Mouse (Mus musculus): ENCODE measurements around the gene Znhit3. TPM values are rescaled to one million over a fixed set of nuclear protein-coding genes. Genes with fewer than 3 reads are reported as not detected.

Gene Znhit3
- polyA plus RNA-seq, 1 experiment from 2014 or later = 70.1 TPM

DNA sequence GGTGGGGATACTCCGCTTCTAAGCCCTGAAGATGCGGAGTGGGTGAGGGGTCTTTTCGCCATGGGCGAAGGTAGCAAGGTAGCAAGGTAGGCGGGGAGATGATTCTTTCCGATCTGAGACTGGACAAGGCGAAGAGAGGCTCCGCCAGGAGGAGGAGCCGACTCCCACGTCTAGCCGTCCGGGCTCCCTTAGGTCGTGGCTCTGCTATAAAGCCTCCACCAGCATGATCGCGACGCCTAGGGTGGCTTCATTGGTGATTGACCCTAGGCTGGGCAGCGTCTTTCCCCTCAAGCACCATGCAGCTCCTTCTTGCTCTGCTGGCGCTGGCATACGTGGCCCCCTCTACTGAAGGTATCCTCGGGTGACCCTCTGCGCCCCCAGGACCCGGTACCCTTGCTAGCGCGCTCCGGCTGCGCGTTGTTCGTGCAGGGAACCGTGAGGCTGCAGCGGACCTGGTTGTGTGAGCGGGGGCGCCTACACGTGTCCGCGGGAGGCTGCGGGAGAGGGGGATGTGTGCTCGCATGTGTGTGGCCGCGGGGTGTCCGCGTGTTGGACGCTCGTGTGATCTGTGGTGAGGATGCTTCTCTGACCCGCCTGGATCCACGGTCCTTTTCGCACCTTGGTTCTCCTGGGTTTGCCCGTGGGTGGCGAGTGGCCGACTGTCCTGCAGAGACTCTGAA lies 41.6 kb upstream of the Znhit3 start, which contains the start of gene Car4:
TSS of gene Car4 (plus strand) at position 196 of the 680 bp plus-strand sequence.
- no peaks in the 10 kb centered on the region for H3K9me3 ChIP-seq (ENCODE audit: control insufficient read depth, low read length)
- ATAC-seq (ENCODE audit: insufficient read depth, low FRiP score, low TSS enrichment) = no peak
- no peaks in the 10 kb centered on the region for H3K36me3 ChIP-seq (ENCODE audit: control insufficient read depth, insufficient read depth, low read length)
- H3K4me2 ChIP-seq (ENCODE audit: low read depth) = peak within 1 kb of the TSS; percentile 56
- no peak within 1 kb of the TSS for H3K27ac ChIP-seq (ENCODE audit: low read depth, low read length)
- H3K27me3 ChIP-seq (ENCODE audit: control insufficient read depth, insufficient read depth, low read length) = peaks cover 26% of the 10 kb centered on the region
- WGBS = 2% methylated on average over 49 of the region's 49 CpGs
- H3K4me1 ChIP-seq (ENCODE audit: control insufficient read depth, insufficient read depth, low read length) = peaks cover 7% of the 10 kb centered on the region; the same call in 1 of the 2 replicates
- no peak within 1 kb of the TSS for H3K9ac ChIP-seq (ENCODE audit: low read length)
- DNase-seq (ENCODE audit: low spot score) = peak; percentile 46
- peak within 1 kb of the TSS; percentile 27 for H3K4me3 ChIP-seq (ENCODE audit: low read depth, low read length)

- 8% methylated on average over 15 of the region's 15 CpGs for WGBS
- Histone ChIP-seq H3K4me3 (ENCODE audit: low read depth, low read length) (peak overlapping the region; percentile 27), H3K9me3 (ENCODE audit: control insufficient read depth, low read length) (no peaks in the 10 kb centered on the region), H3K27ac (ENCODE audit: low read depth, low read length) (no peak overlapping the region), H3K9ac (ENCODE audit: low read length) (no peak overlapping the region), H3K4me2 (ENCODE audit: low read depth) (peak overlapping the region; percentile 56), H3K4me1 (ENCODE audit: control insufficient read depth, insufficient read depth, low read length) (peaks cover 7% of the 10 kb centered on the region; the same call in 1 of the 2 replicates), H3K27me3 (ENCODE audit: control insufficient read depth, insufficient read depth, low read length) (peaks cover 26% of the 10 kb centered on the region), H3K36me3 (ENCODE audit: control insufficient read depth, insufficient read depth, low read length) (no peaks in the 10 kb centered on the region)
- DNase-seq (ENCODE audit: low spot score) (no peak), ATAC-seq (ENCODE audit: insufficient read depth, low FRiP score, low TSS enrichment) (no peak)
Observed at GRCm38 (mm10) chr11:84957171-84957570, 41.0 kb upstream of the Znhit3 start.

DNA sequence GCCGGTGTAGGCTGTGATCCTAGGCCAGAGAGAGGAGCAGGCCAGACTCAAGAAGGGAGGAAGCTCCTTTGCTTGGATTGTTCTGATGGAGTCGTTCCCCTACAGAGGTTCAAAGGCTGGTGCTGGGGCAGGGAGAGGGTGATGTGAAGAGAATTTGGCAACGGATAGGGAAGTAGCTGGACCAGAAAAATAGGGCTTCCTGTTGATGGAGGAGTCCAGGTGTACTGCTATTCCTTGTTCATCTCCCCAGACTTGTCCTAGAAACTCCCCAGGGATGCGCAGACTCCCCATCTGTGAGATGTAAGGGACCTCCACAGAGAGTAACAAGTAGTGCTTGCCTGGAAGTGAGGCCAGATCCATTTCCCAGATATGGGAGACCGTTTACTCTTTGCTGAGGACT lies 40.2 kb upstream of the Znhit3 start:
- Histone ChIP-seq H3K36me3 (ENCODE audit: control insufficient read depth, insufficient read depth, low read length) (no peaks in the 10 kb centered on the region), H3K27me3 (ENCODE audit: control insufficient read depth, insufficient read depth, low read length) (peaks cover 26% of the 10 kb centered on the region), H3K4me1 (ENCODE audit: control insufficient read depth, insufficient read depth, low read length) (peaks cover 7% of the 10 kb centered on the region; the same call in 1 of the 2 replicates), H3K4me3 (ENCODE audit: low read depth, low read length) (no peak overlapping the region), H3K9ac (ENCODE audit: low read length) (no peak overlapping the region), H3K9me3 (ENCODE audit: control insufficient read depth, low read length) (no peaks in the 10 kb centered on the region), H3K4me2 (ENCODE audit: low read depth) (no peak overlapping the region), H3K27ac (ENCODE audit: low read depth, low read length) (no peak overlapping the region)
- 34% methylated on average over 5 of the region's 5 CpGs for WGBS
- ATAC-seq (ENCODE audit: insufficient read depth, low FRiP score, low TSS enrichment) (no peak), DNase-seq (ENCODE audit: low spot score) (no peak)

- 48% methylated on average over 2 of the region's 2 CpGs for WGBS
- Histone ChIP-seq H3K4me1 (ENCODE audit: control insufficient read depth, insufficient read depth, low read length) (peaks cover 2% of the 10 kb centered on the region; the same call in 1 of the 2 replicates), H3K4me3 (ENCODE audit: low read depth, low read length) (no peak overlapping the region), H3K36me3 (ENCODE audit: control insufficient read depth, insufficient read depth, low read length) (no peaks in the 10 kb centered on the region), H3K27me3 (ENCODE audit: control insufficient read depth, insufficient read depth, low read length) (peaks cover 10% of the 10 kb centered on the region), H3K27ac (ENCODE audit: low read depth, low read length) (no peak overlapping the region), H3K9ac (ENCODE audit: low read length) (no peak overlapping the region), H3K4me2 (ENCODE audit: low read depth) (no peak overlapping the region), H3K9me3 (ENCODE audit: control insufficient read depth, low read length) (no peaks in the 10 kb centered on the region)
- DNase-seq (ENCODE audit: low spot score) (no peak), ATAC-seq (ENCODE audit: insufficient read depth, low FRiP score, low TSS enrichment) (no peak)
Observed at GRCm38 (mm10) chr11:84952611-84953010, 36.4 kb upstream of the Znhit3 start.

DNA sequence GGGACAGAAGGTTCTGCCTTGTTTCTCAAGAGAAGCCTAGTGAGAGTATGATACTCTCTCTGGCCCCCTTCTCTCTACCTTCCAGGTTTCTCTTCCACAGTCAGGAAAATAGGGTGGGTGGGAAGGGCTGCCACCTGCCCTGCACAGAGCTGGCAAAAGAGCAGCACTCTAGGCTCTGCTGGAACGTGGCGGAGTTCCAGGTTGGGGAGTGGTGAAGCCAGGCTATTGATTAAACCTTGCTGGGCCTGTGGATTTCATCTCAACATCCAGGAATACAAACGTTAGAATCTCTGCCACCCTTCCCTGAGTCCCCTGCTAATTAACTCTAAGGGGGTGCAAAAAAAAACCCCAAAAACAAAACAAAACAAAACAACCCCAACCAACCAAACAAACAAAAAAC lies 32.4 kb upstream of the Znhit3 start:
- WGBS = 54% methylated on average over 3 of the region's 3 CpGs
- no peaks in the 10 kb centered on the region for H3K27me3 ChIP-seq (ENCODE audit: control insufficient read depth, insufficient read depth, low read length)
- peaks cover 9% of the 10 kb centered on the region for H3K4me1 ChIP-seq (ENCODE audit: control insufficient read depth, insufficient read depth, low read length)
- H3K4me3 ChIP-seq (ENCODE audit: low read depth, low read length) = no peak overlapping the region
- no peaks in the 10 kb centered on the region for H3K9me3 ChIP-seq (ENCODE audit: control insufficient read depth, low read length)
- ATAC-seq (ENCODE audit: insufficient read depth, low FRiP score, low TSS enrichment) = no peak
- no peak for DNase-seq (ENCODE audit: low spot score)
- H3K27ac ChIP-seq (ENCODE audit: low read depth, low read length) = no peak overlapping the region
- H3K4me2 ChIP-seq (ENCODE audit: low read depth) = no peak overlapping the region
- H3K9ac ChIP-seq (ENCODE audit: low read length) = no peak overlapping the region
- no peaks in the 10 kb centered on the region for H3K36me3 ChIP-seq (ENCODE audit: control insufficient read depth, insufficient read depth, low read length)

GRCm38 (mm10) chr11:84948114-84948513 lies 31.9 kb upstream of the Znhit3 start:
- H3K4me1 ChIP-seq (ENCODE audit: control insufficient read depth, insufficient read depth, low read length) = peaks cover 11% of the 10 kb centered on the region
- no peak overlapping the region for H3K4me3 ChIP-seq (ENCODE audit: low read depth, low read length)
- H3K9ac ChIP-seq (ENCODE audit: low read length) = no peak overlapping the region
- WGBS = 57% methylated on average over 3 of the region's 3 CpGs
- no peak overlapping the region for H3K4me2 ChIP-seq (ENCODE audit: low read depth)
- no peaks in the 10 kb centered on the region for H3K27me3 ChIP-seq (ENCODE audit: control insufficient read depth, insufficient read depth, low read length)
- no peak for DNase-seq (ENCODE audit: low spot score)
- no peaks in the 10 kb centered on the region for H3K36me3 ChIP-seq (ENCODE audit: control insufficient read depth, insufficient read depth, low read length)
- ATAC-seq (ENCODE audit: insufficient read depth, low FRiP score, low TSS enrichment) = no peak
- no peaks in the 10 kb centered on the region for H3K9me3 ChIP-seq (ENCODE audit: control insufficient read depth, low read length)
- no peak overlapping the region for H3K27ac ChIP-seq (ENCODE audit: low read depth, low read length)

DNA sequence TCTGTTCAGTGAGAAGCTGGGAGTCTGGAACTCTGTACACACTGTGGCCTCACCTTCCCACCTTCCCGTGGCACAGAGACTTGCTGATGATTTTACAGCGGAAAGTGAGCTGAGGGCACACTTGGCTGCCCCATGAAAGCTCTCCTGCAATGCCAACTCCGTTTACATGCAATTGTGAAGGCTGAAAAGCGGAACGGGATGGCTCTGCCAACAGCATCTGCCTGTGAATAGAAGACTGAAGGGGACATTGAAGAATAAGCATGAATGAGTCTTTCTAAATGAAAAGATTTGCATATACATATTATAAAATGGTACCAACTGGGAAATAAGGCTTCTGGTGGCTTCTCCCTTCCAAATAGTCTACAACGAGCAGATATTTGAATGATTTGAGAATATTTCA lies 31.0 kb upstream of the Znhit3 start:
- WGBS = 68% methylated on average over 6 of the region's 6 CpGs
- H3K9ac ChIP-seq (ENCODE audit: low read length) = no peak overlapping the region
- no peak for DNase-seq (ENCODE audit: low spot score)
- no peak overlapping the region for H3K27ac ChIP-seq (ENCODE audit: low read depth, low read length)
- no peak overlapping the region for H3K4me2 ChIP-seq (ENCODE audit: low read depth)
- H3K9me3 ChIP-seq (ENCODE audit: control insufficient read depth, low read length) = no peaks in the 10 kb centered on the region
- no peaks in the 10 kb centered on the region for H3K27me3 ChIP-seq (ENCODE audit: control insufficient read depth, insufficient read depth, low read length)
- H3K4me3 ChIP-seq (ENCODE audit: low read depth, low read length) = no peak overlapping the region
- H3K36me3 ChIP-seq (ENCODE audit: control insufficient read depth, insufficient read depth, low read length) = no peaks in the 10 kb centered on the region
- no peak for ATAC-seq (ENCODE audit: insufficient read depth, low FRiP score, low TSS enrichment)
- peaks cover 11% of the 10 kb centered on the region for H3K4me1 ChIP-seq (ENCODE audit: control insufficient read depth, insufficient read depth, low read length)

- Histone ChIP-seq H3K4me1 (ENCODE audit: control insufficient read depth, insufficient read depth, low read length) (peaks cover 11% of the 10 kb centered on the region), H3K27me3 (ENCODE audit: control insufficient read depth, insufficient read depth, low read length) (no peaks in the 10 kb centered on the region), H3K4me3 (ENCODE audit: low read depth, low read length) (no peak overlapping the region), H3K9ac (ENCODE audit: low read length) (no peak overlapping the region), H3K36me3 (ENCODE audit: control insufficient read depth, insufficient read depth, low read length) (no peaks in the 10 kb centered on the region), H3K4me2 (ENCODE audit: low read depth) (no peak overlapping the region), H3K27ac (ENCODE audit: low read depth, low read length) (no peak overlapping the region), H3K9me3 (ENCODE audit: control insufficient read depth, low read length) (no peaks in the 10 kb centered on the region)
- DNase-seq (ENCODE audit: low spot score) (no peak), ATAC-seq (ENCODE audit: insufficient read depth, low FRiP score, low TSS enrichment) (no peak)
- 71% methylated on average over 3 of the region's 3 CpGs for WGBS
Observed at GRCm38 (mm10) chr11:84945841-84946240, 29.7 kb upstream of the Znhit3 start.
